Mouse (Mus musculus) urinary bladder, postnatal 4 days (tissue): ENCODE measurements at regions not wholly inside any gene's neighbourhood (a gene's known extent, or its start where the extent isn't known, plus 50 kb on each side); places are given as distances from the start of the nearest gene placed in this dataset.
A peak's percentile ranks its signal among the peaks of the same experiment; 100 is the strongest.

Source experiments
- DNase-seq, 2 experiments: peaks; one replicate each; pipeline ENCODE4 v3.0.0; 2021 to 2022; ENCODE audit warnings: low spot score in 2 of 2

GRCm38 (mm10) chr1:91735436-91735835 is 65.8 kb upstream of the Twist2 start:
- DNase-seq: peak; percentile 8 to 53

- DNase-seq: peak in 1 of 2 experiments; percentile 52
These were observed 60.6 kb upstream of the Twist2 start for GRCm38 (mm10) chr1:91740661-91741060.

GRCm38 (mm10) chr1:91742031-91742430 is 59.2 kb upstream of the Twist2 start:
- DNase-seq: peak in 1 of 2 experiments; percentile 9

- DNase-seq: peak in 1 of 2 experiments; percentile 56
These were observed 58.3 kb upstream of the Twist2 start for GRCm38 (mm10) chr1:91742914-91743313.

- DNase-seq: peak in 1 of 2 experiments; percentile 53
These were observed 57.2 kb upstream of the Twist2 start for GRCm38 (mm10) chr1:91744076-91744475.

GRCm38 (mm10) chr1:91744701-91745100 is 56.6 kb upstream of the Twist2 start:
- peak in 1 of 2 experiments; percentile 51 for DNase-seq

GRCm38 (mm10) chr1:91747583-91747982 is 53.7 kb upstream of the Twist2 start:
- DNase-seq: peak in 1 of 2 experiments; percentile 48
